Mouse (Mus musculus) testis, adult 2 months (tissue): Measurements from ENCODE around the gene Fance.

Source experiments
- CTCF ChIP-seq: fragments of 200-500 bp; IDR thresholded peaks from 2 replicates; pipeline ENCODE4 v1.5.1; 2012; ENCODE audit warnings: low read depth, mild to moderate bottlenecking, inconsistent platforms, low read length, moderate library complexity; ENCODE audit not compliant: control insufficient read depth, insufficient read depth, insufficient replicate concordance
- POLR2A ChIP-seq: fragments of 200-500 bp; IDR thresholded peaks from 2 replicates; pipeline ENCODE4 v1.6.1; 2012; ENCODE audit warnings: low read depth, mild to moderate bottlenecking, inconsistent platforms, low read length, moderate library complexity; ENCODE audit not compliant: control insufficient read depth

DNA sequence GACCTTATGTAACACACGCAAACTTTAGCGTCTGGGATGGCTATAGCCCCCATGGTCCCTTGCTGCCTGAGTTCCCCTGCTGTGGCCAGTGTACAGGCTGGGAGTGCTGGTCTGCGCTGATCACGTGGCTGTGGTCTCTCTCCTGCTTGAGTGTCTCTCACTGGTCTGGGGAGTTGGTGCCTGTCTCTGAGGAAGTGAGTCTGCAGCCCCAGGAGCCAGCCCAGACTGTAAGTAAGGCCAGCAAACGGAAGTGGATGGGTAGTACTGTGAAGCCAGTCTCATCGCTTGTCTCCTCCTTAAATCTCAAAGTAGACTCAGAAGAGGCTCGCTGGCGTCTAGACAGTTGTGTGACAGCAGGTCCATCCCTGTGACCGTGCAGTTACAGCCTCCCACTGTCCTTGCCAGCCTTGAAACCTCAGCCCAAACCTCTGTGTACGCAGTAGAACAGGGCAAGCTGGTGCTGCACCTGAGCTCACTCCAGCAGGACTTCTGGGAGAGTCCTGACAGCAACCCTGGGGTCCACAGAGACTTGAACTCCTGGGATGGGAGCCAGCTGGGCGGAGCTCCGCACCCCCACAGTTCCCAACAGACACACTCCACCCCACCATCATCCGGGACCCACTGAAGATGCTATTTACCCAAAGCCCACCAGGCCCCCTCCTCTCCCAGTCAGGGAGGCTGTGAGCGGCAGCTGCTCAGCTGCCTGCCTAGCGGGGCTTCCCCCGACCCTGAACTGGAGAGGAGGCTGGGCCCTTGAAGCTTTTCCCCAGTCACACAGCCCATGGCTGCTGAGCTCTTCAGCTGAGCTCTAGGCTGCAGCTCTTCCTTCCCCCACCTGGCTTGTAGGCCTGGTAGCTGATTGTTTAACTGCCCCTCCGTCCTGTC, 18.6 kb upstream of the Fance start:
- TF ChIP-seq POLR2A (no peak), CTCF (no peak)
